Mouse (Mus musculus) cerebellum, adult 2 months (tissue): ENCODE measurements at regions not wholly inside any gene's neighbourhood (a gene's known extent, or its start where the extent isn't known, plus 50 kb on each side); places are given as distances from the start of the nearest gene placed in this dataset.

Experiments
- CTCF ChIP-seq: fragments of 200-500 bp; IDR thresholded peaks from 2 replicates; pipeline ENCODE4 v1.5.1; 2011; ENCODE audit warnings: low read depth, mild to moderate bottlenecking, control low read depth, low read length, moderate library complexity, borderline replicate concordance; ENCODE audit not compliant: insufficient read depth
- POLR2A ChIP-seq: fragments of 200-500 bp; IDR thresholded peaks from 2 replicates; pipeline ENCODE4 v1.6.1; 2011; ENCODE audit warnings: low read length, control low read depth, borderline replicate concordance; ENCODE audit not compliant: insufficient read depth

DNA sequence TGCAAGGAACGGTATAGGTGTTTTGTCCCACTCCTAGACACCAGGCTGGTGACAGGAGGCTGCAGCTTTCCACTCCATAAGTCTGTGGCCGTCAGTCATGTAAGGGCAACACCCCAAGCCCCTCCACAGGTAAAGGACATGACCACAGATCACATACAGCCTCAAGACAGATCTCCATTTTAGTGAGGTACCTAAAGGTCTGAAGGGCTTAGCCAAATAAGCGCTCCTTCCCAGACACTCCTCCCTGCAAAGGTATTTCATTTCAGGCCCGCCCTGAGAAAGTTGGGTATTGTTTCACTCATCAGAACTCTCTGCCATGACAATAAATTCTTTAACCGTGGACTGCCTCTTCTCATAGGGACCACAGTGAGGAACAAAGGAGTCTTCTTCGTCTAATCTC is 170.2 kb upstream of the Ufl1 start:
- TF ChIP-seq POLR2A (no peak), CTCF (no peak)
